Mouse (Mus musculus) lung, embryonic 16.5 days (tissue): ENCODE measurements around the gene Tsen2. TPM values are rescaled to one million over a fixed set of nuclear protein-coding genes. Genes with fewer than 3 reads are reported as not detected.
A peak's percentile ranks its signal among the peaks of the same experiment; 100 is the strongest.

Experiments used
- ATAC-seq: fragments of 200-750 bp; cut with Nextera tagmentation; 2 replicates; pipeline ENCODE4 v1.8.0; 2017; ENCODE audit warnings: low read depth, mild to moderate bottlenecking, moderate library complexity
- H3K27ac ChIP-seq: fragments of 300-500 bp; sonication (generic); 2 replicates; pipeline ENCODE4 v1.5.1; 2014; ENCODE audit warnings: mild to moderate bottlenecking, control low read depth, low read length
- H3K27me3 ChIP-seq: fragments of 300-500 bp; sonication (generic); 2 replicates; pipeline ENCODE4 v1.6.1; 2014; ENCODE audit warnings: low read depth, low read length, mixed read lengths; ENCODE audit not compliant: control insufficient read depth, insufficient read depth
- H3K36me3 ChIP-seq: fragments of 300-500 bp; sonication (generic); 2 replicates; pipeline ENCODE4 v1.6.1; 2014; ENCODE audit warnings: low read length; ENCODE audit not compliant: control insufficient read depth, insufficient read depth
- H3K4me1 ChIP-seq: fragments of 300-500 bp; sonication (generic); replicated peaks from 2 replicates; pipeline ENCODE4 v1.6.1; 2014; ENCODE audit warnings: low read length, mixed read lengths; ENCODE audit not compliant: control insufficient read depth, insufficient read depth
- H3K4me2 ChIP-seq: fragments of 300-500 bp; sonication (generic); 2 replicates; pipeline ENCODE4 v1.6.1; 2014; ENCODE audit warnings: low read depth, low read length, control low read depth
- H3K4me3 ChIP-seq: fragments of 300-500 bp; sonication (generic); 2 replicates; pipeline ENCODE4 v1.5.1; 2014; ENCODE audit warnings: mild to moderate bottlenecking, low read length, control low read depth
- H3K9ac ChIP-seq: fragments of 300-500 bp; sonication (generic); 2 replicates; pipeline ENCODE4 v1.6.1; 2014; ENCODE audit warnings: low read length, control low read depth
- H3K9me3 ChIP-seq: fragments of 300-500 bp; sonication (generic); 2 replicates; pipeline ENCODE4 v1.6.1; 2016; ENCODE audit warnings: low read length; ENCODE audit not compliant: control insufficient read depth
- WGBS: fragments of 180-500 bp; shearing (Covaris S2); extraction: QIAGEN DNeasy Blood & Tissue Kit; methylation state at CpG from one replicate; pipeline ENCODE4 v1.1.7; 2014; 5-methylcytosine and 5-hydroxymethylcytosine counted together
- polyA plus RNA-seq: library from polyadenylated mRNA; unstranded; fragments of >200 nt; fragmentation: Nextera tagmentation; extraction: Ambion mirVana; gene quantifications from 2 replicates; pipeline ENCODE4 v1.2.1, GENCODE M21; 2015

Tsen2 gene
- polyA plus RNA-seq, 1 experiment from 2014 or later: 24.8 TPM

DNA sequence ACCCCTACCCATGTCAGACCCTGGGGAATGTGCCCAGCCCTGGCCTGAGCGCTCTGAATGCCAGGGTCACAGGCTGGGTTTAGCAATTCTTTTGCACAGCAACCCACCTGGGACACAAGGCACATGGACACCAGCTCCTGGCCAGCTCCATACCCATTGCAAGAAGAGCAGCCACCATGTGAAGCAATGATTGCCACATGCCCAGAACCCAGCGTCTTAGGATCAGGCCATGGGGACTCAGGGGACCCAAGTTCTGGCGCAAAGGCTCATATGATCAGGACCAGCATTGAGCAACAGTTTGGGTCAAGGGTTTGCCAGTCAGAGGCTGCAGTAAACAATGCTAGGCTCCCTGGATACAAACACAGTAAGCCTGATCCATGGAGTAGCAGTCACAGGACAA, 33.0 kb upstream of the Tsen2 start:
- no peaks in the 10 kb centered on the region for H3K4me1 ChIP-seq
- no peaks in the 10 kb centered on the region for H3K9me3 ChIP-seq
- no peak overlapping the region for H3K9ac ChIP-seq
- no peak overlapping the region for H3K4me3 ChIP-seq
- ATAC-seq: no peak
- H3K27ac ChIP-seq: no peak overlapping the region
- 87% methylated on average over 3 of the region's 3 CpGs for WGBS
- H3K27me3 ChIP-seq: no peaks in the 10 kb centered on the region
- H3K4me2 ChIP-seq: no peak overlapping the region
- no peaks in the 10 kb centered on the region for H3K36me3 ChIP-seq

- Histone ChIP-seq H3K36me3 (no peaks in the 10 kb centered on the region), H3K27me3 (no peaks in the 10 kb centered on the region), H3K27ac (no peak overlapping the region), H3K4me2 (no peak overlapping the region), H3K4me3 (no peak overlapping the region), H3K9me3 (no peaks in the 10 kb centered on the region), H3K9ac (no peak overlapping the region), H3K4me1 (no peaks in the 10 kb centered on the region)
- ATAC-seq: no peak
- WGBS: 90% methylated on average over 4 of the region's 4 CpGs
These were observed 31.3 kb upstream of the Tsen2 start for GRCm38 (mm10) chr6:115513207-115513606.

DNA sequence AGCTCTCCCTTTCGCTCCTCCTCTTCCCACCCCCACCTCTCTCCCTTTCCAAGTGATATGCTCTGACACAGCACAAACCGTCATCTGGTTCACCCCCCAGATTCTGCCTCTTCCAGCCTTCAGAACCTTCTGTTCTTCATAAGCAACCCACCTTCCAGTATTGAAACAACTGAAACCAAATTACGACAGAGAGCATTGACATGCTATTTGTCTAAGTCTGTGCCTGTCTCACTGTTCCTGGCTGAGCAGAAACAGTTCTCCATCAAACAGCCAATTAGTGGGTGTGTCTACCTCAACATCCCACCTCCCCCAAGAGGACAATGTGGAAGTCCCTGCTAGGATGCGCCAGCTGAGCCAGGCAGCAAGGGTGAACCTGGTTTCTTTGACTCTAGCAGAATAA, 26.6 kb upstream of the Tsen2 start:
- Histone ChIP-seq H3K4me3 (no peak overlapping the region), H3K9ac (no peak overlapping the region), H3K4me1 (peaks cover 5% of the 10 kb centered on the region; the same call in 1 of the 2 replicates), H3K36me3 (no peaks in the 10 kb centered on the region), H3K27me3 (no peaks in the 10 kb centered on the region), H3K27ac (no peak overlapping the region), H3K4me2 (no peak overlapping the region), H3K9me3 (no peaks in the 10 kb centered on the region)
- no peak for ATAC-seq
- WGBS: 64% methylated on average over 4 of the region's 4 CpGs

GRCm38 (mm10) chr6:115518352-115518751, 26.1 kb upstream of the Tsen2 start:
- ATAC-seq: no peak
- Histone ChIP-seq H3K27me3 (no peaks in the 10 kb centered on the region), H3K9ac (no peak overlapping the region), H3K27ac (no peak overlapping the region), H3K4me3 (no peak overlapping the region), H3K4me1 (peaks cover 6% of the 10 kb centered on the region), H3K9me3 (no peaks in the 10 kb centered on the region), H3K4me2 (no peak overlapping the region), H3K36me3 (no peaks in the 10 kb centered on the region)
- WGBS: 76% methylated on average over 2 of the region's 2 CpGs

GRCm38 (mm10) chr6:115519275-115519699, 25.2 kb upstream of the Tsen2 start:
- no peak for ATAC-seq
- Histone ChIP-seq H3K4me1 (peaks cover 13% of the 10 kb centered on the region), H3K27ac (no peak overlapping the region), H3K4me3 (no peak overlapping the region), H3K27me3 (no peaks in the 10 kb centered on the region), H3K9ac (no peak overlapping the region), H3K36me3 (no peaks in the 10 kb centered on the region), H3K4me2 (no peak overlapping the region), H3K9me3 (no peaks in the 10 kb centered on the region)
- 52% methylated on average over 12 of the region's 12 CpGs for WGBS

- Histone ChIP-seq H3K27me3 (no peaks in the 10 kb centered on the region), H3K36me3 (no peaks in the 10 kb centered on the region), H3K27ac (no peak overlapping the region), H3K9ac (no peak overlapping the region), H3K4me1 (peaks cover 17% of the 10 kb centered on the region), H3K4me2 (no peak overlapping the region), H3K4me3 (no peak overlapping the region), H3K9me3 (no peaks in the 10 kb centered on the region)
- no peak for ATAC-seq
- 68% methylated on average over 1 of the region's 1 CpGs for WGBS
These were observed 22.5 kb upstream of the Tsen2 start for GRCm38 (mm10) chr6:115521923-115522322.

DNA sequence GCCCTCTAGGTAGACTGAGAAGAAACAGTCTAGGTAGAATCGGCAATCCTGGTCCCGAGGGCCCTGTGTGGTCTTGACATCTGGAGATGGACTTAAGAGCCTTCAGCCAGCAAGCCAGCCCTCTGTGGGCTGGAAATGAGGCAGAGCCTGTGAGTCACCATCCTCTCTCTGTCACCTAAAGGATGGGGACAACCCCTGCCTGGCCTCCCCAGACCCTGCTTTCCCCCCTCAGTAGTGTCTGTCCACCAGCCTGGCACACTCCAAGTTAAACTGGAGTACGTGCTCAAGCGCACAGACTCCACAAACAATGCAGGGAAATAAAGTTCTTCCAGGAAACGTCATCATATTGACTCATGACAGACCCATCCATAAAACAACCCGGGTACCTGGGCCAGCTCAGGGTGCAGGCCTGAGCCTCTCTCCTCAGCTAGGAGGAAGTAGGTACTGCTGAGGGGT, 21.7 kb upstream of the Tsen2 start:
- WGBS: 61% methylated on average over 6 of the region's 6 CpGs

DNA sequence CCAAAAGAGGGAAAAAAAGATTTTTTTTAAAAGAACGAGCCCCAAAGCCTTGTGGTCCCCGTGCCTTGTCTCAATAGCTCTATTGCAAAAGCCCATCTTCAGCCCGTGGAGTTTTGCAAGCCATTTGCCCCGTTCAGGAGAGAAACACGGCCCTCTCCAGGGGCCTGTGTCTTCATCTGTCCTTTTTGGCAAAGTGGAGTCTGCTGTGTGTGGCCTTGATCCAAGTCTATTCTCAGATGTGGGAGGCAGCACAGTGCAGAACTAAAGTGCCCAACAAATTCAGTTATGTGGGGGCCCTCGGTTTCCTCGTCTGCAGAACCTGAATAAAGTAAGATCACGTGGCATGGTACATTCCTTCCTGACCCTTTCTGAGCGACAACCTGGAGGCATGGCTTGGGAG, 21.3 kb upstream of the Tsen2 start:
- WGBS: 53% methylated on average over 9 of the region's 9 CpGs
- Histone ChIP-seq H3K27me3 (no peaks in the 10 kb centered on the region), H3K4me1 (peaks cover 17% of the 10 kb centered on the region), H3K36me3 (no peaks in the 10 kb centered on the region), H3K4me2 (no peak overlapping the region), H3K9ac (0 out of 2 replicates have a peak overlapping the region, but pooled peaks have one; percentile 8), H3K27ac (peak overlapping the region; percentile 28; the same call in 1 of the 2 replicates), H3K9me3 (no peaks in the 10 kb centered on the region), H3K4me3 (no peak overlapping the region)
- ATAC-seq: no peak

More for the DNA sequence above, 21.7 kb upstream of the Tsen2 start:
- no peaks in the 10 kb centered on the region for H3K27me3 ChIP-seq
- H3K4me2 ChIP-seq: no peak overlapping the region
- peaks cover 17% of the 10 kb centered on the region for H3K4me1 ChIP-seq
- no peaks in the 10 kb centered on the region for H3K9me3 ChIP-seq
- H3K27ac ChIP-seq: peak overlapping the region; percentile 35; the same call in 1 of the 2 replicates
- no peak overlapping the region for H3K9ac ChIP-seq
- H3K36me3 ChIP-seq: no peaks in the 10 kb centered on the region
- ATAC-seq: peak; percentile 45; the same call in 1 of the 2 replicates
- no peak overlapping the region for H3K4me3 ChIP-seq

GRCm38 (mm10) chr6:115524449-115524990, 19.9 kb upstream of the Tsen2 start:
- H3K36me3 ChIP-seq: no peaks in the 10 kb centered on the region
- no peak overlapping the region for H3K4me2 ChIP-seq
- H3K9me3 ChIP-seq: no peaks in the 10 kb centered on the region
- H3K9ac ChIP-seq: no peak overlapping the region
- no peak overlapping the region; the same call in 1 of the 2 replicates for H3K27ac ChIP-seq
- H3K4me1 ChIP-seq: peaks cover 17% of the 10 kb centered on the region
- peak; percentile 53 for ATAC-seq
- no peaks in the 10 kb centered on the region for H3K27me3 ChIP-seq
- no peak overlapping the region for H3K4me3 ChIP-seq
- 56% methylated on average over 9 of the region's 9 CpGs for WGBS
